In genomic region chr14:111486912-111487311, GRCm38 (mm10) we compare ENCODE assay signal across 23 mouse cellular contexts.
"Had no signal": no experiment of that assay in that cellular context is flagged by ENCODE, and none has a peak within 500 bp of the region (broad histone marks: within the 10 kb centered on the region; RNA-seq: fewer than 3 reads in every experiment).

No protein-coding gene starts in this region.

- ATAC-seq: liver, postnatal 0 days; lung, postnatal 0 days; midbrain, embryonic 15.5 days had no signal

- H3K4me3 ChIP-seq: kidney, embryonic 15.5 days; limb, embryonic 12.5 days; limb, embryonic 15.5 days; midbrain, embryonic 12.5 days; midbrain, embryonic 15.5 days; neural tube, embryonic 12.5 days; neural tube, embryonic 15.5 days had no signal

- H3K27ac ChIP-seq: kidney, embryonic 15.5 days; limb, embryonic 12.5 days; limb, embryonic 15.5 days; liver, embryonic 14.5 days; macrophage; midbrain, embryonic 12.5 days; midbrain, embryonic 15.5 days; neural tube, embryonic 12.5 days; neural tube, embryonic 15.5 days had no signal

- DNase-seq: kidney, adult 11 months; kidney, adult 8-10 months; kidney, postnatal 10 days; kidney, postnatal 36 days; layer of hippocampus, adult 9-11 months; layer of hippocampus, postnatal 36 days; left cerebral cortex, postnatal 4 days; liver, postnatal 0 days; lung, embryonic 14.5 days; right cerebral cortex, postnatal 25 days; thymus, adult 2 months; thymus, postnatal 14 days; thymus, postnatal 4 days had no signal
